Mouse (Mus musculus) cerebellum, adult (tissue): ENCODE results near the gene Mri1.

ENCODE experiments used
- ATAC-seq: cut with Nextera tagmentation; 2 replicates; pipeline ENCODE4 v1.9.2; 2017; ENCODE audit warnings: mild to moderate bottlenecking, moderate library complexity, mixed read lengths; ENCODE audit not compliant: insufficient number of reproducible peaks, low FRiP score, low TSS enrichment

Gene Mri1

DNA sequence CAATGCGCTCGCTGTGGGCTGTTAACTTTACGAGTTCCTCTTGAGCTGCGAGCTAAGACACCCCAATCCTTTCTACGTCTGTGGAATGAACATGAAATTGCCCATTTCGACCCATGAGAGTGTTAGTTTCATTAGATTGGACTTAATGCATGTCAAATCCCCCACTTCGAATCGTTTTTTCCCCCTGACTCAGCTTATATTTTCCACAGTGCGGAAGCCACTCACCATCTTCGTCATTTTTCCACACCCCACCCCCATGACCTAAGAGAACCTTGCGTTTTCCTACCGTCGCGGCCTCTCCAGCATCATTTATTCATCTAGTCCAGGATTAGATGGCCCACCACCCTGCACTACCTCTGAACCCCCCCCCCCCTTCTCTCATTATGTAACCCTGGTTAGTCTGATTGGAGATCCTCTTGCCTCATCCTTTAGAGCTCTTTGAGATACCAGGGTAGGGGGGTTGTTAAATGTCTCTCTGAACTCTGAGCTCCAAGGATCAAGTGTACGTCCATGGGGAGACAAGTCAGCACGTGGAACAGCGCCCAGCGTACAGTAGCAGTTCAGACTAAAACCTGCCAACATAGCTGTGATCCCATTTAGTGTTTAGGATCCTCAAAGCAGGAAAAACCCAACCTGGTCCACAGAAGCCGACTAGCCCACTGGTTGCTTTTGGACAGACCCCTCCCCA, 19.4 kb downstream of the Mri1 start:
- no peak for ATAC-seq

DNA sequence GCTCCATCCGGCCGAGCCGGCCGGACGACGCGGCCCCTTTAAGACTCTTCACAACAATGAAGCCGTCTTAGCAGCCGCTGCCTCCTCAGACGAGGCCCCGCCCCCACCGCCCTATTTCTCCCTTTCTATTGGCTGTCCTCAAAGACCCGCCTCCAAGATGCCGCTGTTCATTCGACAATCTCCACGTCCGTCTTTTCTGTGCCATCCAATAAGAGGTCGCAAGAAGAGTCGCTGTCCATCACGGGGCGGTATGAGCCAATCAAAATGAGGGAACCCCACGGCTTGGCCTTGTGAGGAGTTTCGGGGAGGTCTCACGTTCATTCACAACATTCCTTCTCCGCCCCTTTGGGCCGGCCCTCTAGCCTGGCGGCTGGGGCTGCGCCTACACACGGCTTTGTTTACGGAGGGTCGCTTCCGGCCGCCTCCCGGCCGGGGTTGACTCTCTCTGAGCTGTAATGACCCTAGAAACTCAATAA, 20.1 kb downstream of the Mri1 start, which contains the start of gene Zswim4:
Gene Zswim4 (minus strand): TSS at position 58 of the 476 bp plus-strand sequence.
- ATAC-seq, result peak; percentile 99

DNA sequence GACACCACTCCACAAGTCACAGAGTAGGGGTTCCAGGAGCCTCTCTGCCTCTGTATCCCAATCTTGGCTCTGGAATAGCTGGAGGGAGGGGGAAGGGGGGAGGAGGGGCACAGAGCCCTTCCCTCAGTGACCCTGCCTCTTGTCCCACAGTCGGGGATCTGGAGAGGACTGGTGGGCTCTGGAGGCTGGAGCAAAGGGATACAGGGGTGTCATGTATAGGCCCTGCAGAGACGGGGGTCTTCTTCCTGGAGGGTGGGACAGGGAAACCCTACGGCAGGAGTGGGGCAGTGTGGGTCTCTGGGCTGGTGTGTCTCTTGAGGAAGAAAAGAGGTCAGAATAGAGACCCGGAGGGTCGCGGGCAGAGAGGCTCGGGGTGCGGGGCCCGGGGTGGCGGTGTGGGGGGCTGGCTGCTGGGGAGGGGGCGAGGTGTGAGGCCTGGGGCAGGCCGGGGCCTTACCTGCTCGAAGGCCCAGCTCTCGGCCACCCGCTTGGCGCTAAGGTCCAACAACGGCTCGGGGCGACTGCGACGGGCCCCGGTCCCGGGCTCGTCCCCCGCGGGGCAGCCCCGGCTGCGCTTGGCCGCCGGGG, 20.6 kb downstream of the Mri1 start:
- ATAC-seq, result no peak

GRCm38 (mm10) chr8:84235746-84236409, 21.2 kb downstream of the Mri1 start:
- no peak for ATAC-seq

GRCm38 (mm10) chr8:84233055-84233454, 24.1 kb downstream of the Mri1 start:
- no peak for ATAC-seq

- ATAC-seq, result no peak
Measured at GRCm38 (mm10) chr8:84230735-84231134, 26.4 kb downstream of the Mri1 start.

DNA sequence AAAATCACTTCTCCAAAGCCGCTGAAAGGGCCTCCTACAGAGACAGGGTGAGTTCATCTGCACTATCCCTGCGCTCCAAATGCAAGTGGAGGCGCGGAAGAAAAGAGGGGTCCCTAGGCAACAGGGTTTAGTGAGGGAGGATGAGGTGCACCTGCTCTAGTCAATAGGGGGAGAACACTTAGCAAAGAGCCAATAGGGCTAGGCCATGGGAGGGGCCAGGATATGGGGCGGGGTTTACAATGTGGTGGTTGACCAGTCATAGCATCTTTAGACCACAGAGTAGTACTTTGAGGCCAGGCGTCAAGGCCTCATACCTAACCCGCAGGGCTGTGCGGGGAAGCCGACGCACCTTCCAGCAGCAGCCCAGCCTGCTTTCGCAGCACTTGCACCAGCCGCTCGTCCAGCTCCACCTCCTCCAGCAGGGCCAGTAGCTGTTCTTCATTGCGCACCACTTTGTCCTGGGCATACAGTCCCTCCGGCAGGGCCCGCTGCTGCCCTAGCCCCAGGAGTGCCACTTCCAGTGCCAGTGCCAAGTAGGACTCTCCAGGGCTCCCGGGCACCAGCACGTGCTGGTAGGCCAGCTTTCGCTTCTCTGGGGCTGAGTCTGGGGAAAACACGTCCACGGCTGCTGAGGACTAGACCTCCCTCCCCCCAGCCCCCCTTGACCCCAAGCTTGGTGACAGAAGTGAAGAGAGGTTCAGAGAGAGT, 33.6 kb downstream of the Mri1 start:
- no peak for ATAC-seq

GRCm38 (mm10) chr8:84222566-84223165, 34.5 kb downstream of the Mri1 start:
- no peak for ATAC-seq

GRCm38 (mm10) chr8:84220105-84220504, 37.0 kb downstream of the Mri1 start:
- no peak for ATAC-seq

- ATAC-seq, result no peak
Measured at GRCm38 (mm10) chr8:84218143-84218542, 39.0 kb downstream of the Mri1 start.

GRCm38 (mm10) chr8:84217206-84217605, 39.9 kb downstream of the Mri1 start:
- ATAC-seq, result no peak

DNA sequence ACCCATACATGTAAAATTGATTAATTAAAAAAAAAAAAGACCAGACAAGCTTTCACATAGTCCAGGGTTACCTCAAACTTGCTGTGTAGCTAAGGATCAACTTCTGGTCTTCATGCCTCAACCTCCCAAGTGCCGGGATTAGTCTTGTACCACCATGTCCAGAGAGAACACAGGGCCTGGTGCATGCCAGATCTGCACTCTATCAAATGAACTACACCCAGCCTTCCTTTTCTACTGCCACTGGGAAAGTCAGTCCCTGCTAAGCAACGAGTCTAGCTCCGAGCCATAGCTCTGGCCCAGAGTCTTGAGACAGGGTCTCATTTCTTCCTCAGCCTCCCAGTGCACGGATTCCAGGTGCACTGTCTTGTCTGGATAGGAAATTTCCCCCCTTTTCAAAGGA, 43.8 kb downstream of the Mri1 start:
- no peak for ATAC-seq

- ATAC-seq, result no peak
Measured at GRCm38 (mm10) chr8:84211881-84212563, 45.1 kb downstream of the Mri1 start.

GRCm38 (mm10) chr8:84211202-84211601, 45.9 kb downstream of the Mri1 start:
- ATAC-seq, result no peak

DNA sequence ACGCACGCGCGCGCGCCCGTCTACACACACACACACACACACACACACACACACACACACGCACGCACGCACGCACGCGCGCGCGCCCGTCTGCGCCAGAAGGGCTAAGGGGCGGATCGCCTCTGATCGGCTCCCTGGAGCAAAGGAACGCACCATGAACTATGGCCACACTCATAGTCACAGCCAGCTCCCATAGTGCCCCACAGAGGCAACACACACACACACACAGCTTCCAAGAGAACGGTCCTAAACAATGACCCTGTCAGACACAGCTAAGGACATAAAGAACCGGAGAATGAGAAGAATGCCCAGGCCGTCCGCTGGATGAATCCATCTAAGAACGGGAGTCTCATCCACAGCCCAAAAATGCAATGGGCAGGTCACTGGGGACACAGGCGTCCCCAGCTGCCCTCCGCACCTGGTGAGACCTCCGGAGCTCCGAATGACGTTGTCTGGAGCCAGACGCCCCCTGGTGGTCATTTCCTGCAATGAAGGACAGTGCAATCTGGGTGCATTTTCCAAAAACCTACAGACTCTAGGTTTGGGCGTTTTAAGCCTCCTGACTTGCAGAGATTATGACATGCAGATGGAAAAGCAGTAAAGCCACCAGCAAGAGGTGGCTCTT, 46.8 kb downstream of the Mri1 start:
- peak; percentile 45; the same call in 1 of the 2 replicates for ATAC-seq

DNA sequence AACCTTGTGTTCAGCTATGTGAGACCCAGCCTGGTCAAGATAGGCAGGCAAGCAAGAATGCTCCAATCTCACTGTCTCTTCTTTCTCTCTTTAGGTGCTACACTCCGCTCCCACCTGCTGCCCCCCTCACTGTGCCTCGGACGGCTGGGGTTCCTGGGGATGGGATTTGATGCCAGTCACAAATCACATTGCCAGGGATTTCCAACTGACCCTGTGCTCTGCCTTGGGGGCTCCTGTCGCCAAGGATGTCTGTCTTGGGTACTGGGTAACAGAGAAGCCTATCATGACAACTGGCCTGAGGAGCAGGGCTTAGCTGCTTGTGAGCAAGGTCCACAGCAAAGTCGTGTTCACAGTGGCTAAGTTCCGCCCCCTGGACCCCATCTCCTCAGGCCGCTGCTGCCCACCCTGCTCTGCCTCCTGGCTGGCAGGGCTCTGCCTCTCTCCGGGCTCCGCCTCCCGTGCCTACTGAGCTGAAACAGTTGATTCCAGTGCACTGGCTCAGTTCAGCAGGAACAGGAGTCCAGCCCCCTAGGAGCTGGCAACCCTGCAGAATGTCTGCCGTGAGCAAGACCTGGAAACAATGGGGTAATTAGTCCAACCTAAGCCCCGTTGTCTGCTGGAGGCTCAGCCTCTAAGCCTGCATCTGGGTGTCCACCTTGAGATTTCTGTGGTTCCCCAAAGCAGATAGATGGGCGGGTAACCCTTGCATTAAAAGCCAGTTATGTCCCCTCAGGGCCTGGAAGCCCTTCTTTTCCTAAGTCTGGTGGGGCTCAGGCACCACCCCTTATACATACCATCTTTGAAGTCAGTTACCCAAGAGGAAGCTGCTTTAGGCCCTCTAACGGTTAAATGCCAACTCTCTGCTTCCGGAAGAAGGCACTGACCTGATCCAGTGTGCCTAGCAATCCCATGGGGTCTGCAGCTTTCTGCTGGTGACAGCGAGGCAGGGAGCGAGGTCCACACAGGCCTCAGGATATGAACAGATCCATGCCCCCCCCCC, 48.4 kb downstream of the Mri1 start:
- no peak for ATAC-seq

GRCm38 (mm10) chr8:84207811-84208210, 49.3 kb downstream of the Mri1 start:
- ATAC-seq, result no peak

- ATAC-seq, result no peak
Measured at GRCm38 (mm10) chr8:84206666-84207065, 50.5 kb downstream of the Mri1 start.
